In genomic region chr9:4156011-4156410, GRCm38 (mm10) we compare ENCODE assay signal across 8 mouse cellular contexts.
A peak's percentile ranks its signal among the peaks of the same experiment; 100 is the strongest.
DNase-seq lines count a peak whose midpoint lies in the region; ATAC-seq and TF ChIP-seq lines count a peak whose summit lies in the region.
"Not testable (repeated sequence)": the region's sequence is repeated elsewhere in the genome, so short reads cannot be mapped to it uniquely, and the experiment has no call there.

No protein-coding gene starts in this region.

- TF ChIP-seq POLR2A in ES-Bruce4 (IDR thresholded peaks at IDR 0.05; ENCODE audit: insufficient read depth, low read length): not testable (repeated sequence)

- in situ Hi-C loops in ES-E14 (cut with MboI; ENCODE audit: low sequenced_read_pairs in 2 of 2, unreplicated experiment in 2 of 2): not testable (repeated sequence)

- H3K9ac ChIP-seq in ES-Bruce4 (ENCODE audit: low read depth, poor library complexity, severe bottlenecking): peak overlapping the region; percentile 43
- H3K9ac ChIP-seq in ES-E14 (ENCODE audit: insufficient read depth, low read depth, low read length, poor library complexity, severe bottlenecking): peak overlapping the region; percentile 47; the same call in 1 of the 2 replicates
- H3K9ac ChIP-seq in forebrain, embryonic 11.5 days (ENCODE audit: low read length): not testable (repeated sequence)

- H3K27ac ChIP-seq in ES-Bruce4 (ENCODE audit: insufficient read depth, low read length); forebrain, embryonic 11.5 days (ENCODE audit: low read depth, low read length): not testable (repeated sequence)
- peak overlapping the region; percentile 2; the same call in 1 of the 2 replicates for H3K27ac ChIP-seq in ES-E14 (ENCODE audit: insufficient read depth, low read depth, low read length, poor library complexity, severe bottlenecking)

- not testable (repeated sequence) for TF ChIP-seq EP300 in ES-Bruce4 (IDR thresholded peaks at IDR 0.05; ENCODE audit: insufficient read depth, low read depth, low read length)

- WGBS in forebrain, embryonic 11.5 days: 90% methylated on average over 12 of the region's 12 CpGs

- not testable (repeated sequence) for H3K4me1 ChIP-seq in E14TG2a.4 (replicated peaks; ENCODE audit: low read depth, low read length); ES-Bruce4 (ENCODE audit: control insufficient read depth, insufficient read depth, low read length); ES-E14 (ENCODE audit: control insufficient read depth in 2 of 2, insufficient read depth in 2 of 2, low read length in 2 of 2, poor library complexity in 1 of 2); forebrain, embryonic 11.5 days (replicated peaks; ENCODE audit: control insufficient read depth, insufficient read depth, low read length)

- peak; percentile 67 for DNase-seq in ES-CJ7 (ENCODE audit: low read depth, low spot score)
- peak; percentile 30 for DNase-seq in ES-E14 (ENCODE audit: low read depth, low spot score)
- peak; percentile 80 for DNase-seq in R1 (ENCODE audit: low read depth, low spot score)
- peak; percentile 43 for DNase-seq in WW6 (ENCODE audit: low read depth, low spot score)
- peak; percentile 76 for DNase-seq in ZHBTc4 (ENCODE audit: low read depth, low spot score)
- peak; percentile 38 for DNase-seq in forebrain, embryonic 11.5 days (ENCODE audit: low spot score)

- H3K4me3 ChIP-seq in E14TG2a.4 (replicated peaks; ENCODE audit: low read length) (peak overlapping the region; percentile 66), ES-Bruce4 (ENCODE audit: low read depth, low read length) (peak overlapping the region; percentile 70), ES-E14 (ENCODE audit: insufficient read depth in 1 of 2, low read depth in 1 of 2, low read length in 2 of 2, poor library complexity in 1 of 2, severe bottlenecking in 1 of 2) (peak overlapping the region; percentile 13 to 72)
- H3K4me3 ChIP-seq in forebrain, embryonic 11.5 days (ENCODE audit: low read depth, low read length): not testable (repeated sequence)

- H3K36me3 ChIP-seq in E14TG2a.4 (ENCODE audit: insufficient read depth, low read length); ES-Bruce4 (ENCODE audit: control insufficient read depth, insufficient read depth, low read length, poor library complexity, severe bottlenecking); ES-E14 (ENCODE audit: control insufficient read depth, insufficient read depth, low read length, poor library complexity, severe bottlenecking); forebrain, embryonic 11.5 days (ENCODE audit: control insufficient read depth, insufficient read depth, low read length): not testable (repeated sequence)

- not testable (repeated sequence) for TF ChIP-seq CTCF in E14TG2a.4 (conservative IDR thresholded peaks at IDR 0.05; ENCODE audit: low read length); ES-Bruce4 (IDR thresholded peaks at IDR 0.05; ENCODE audit: low read depth, low read length)

- not testable (repeated sequence) for H3K9me3 ChIP-seq in E14TG2a.4 (ENCODE audit: low read length); ES-Bruce4 (replicated peaks; ENCODE audit: control insufficient read depth, insufficient read depth, low read length, poor library complexity, severe bottlenecking); ES-E14 (ENCODE audit: control insufficient read depth, insufficient read depth, low read depth, low read length); forebrain, embryonic 11.5 days (ENCODE audit: control insufficient read depth, low read length)

- H3K4me2 ChIP-seq in forebrain, embryonic 11.5 days (ENCODE audit: low read depth, low read length, severe bottlenecking): not testable (repeated sequence)

- ATAC-seq in forebrain, embryonic 11.5 days (replicated peaks; ENCODE audit: low FRiP score): not testable (repeated sequence)

- not testable (repeated sequence) for H3K27me3 ChIP-seq in E14TG2a.4 (ENCODE audit: insufficient read depth, low read length); ES-Bruce4 (ENCODE audit: control insufficient read depth, insufficient read depth, low read length, poor library complexity, severe bottlenecking); forebrain, embryonic 11.5 days (ENCODE audit: control insufficient read depth, insufficient read depth, low read length)

Comparison
In these comparisons a context has a peak if more than half of its experiments do, and no peak if none do; other contexts are left out.
1. DNase-seq: peak in every context shown above with its lines; median percentile 80 in R1; 76 in ZHBTc4; 67 in ES-CJ7; 43 in WW6; 38 in forebrain, embryonic 11.5 days; 30 in ES-E14.